Mouse (Mus musculus) ES-Bruce4 (cell line): Measurements from ENCODE around the gene Grip2. TPM values are rescaled to one million over a fixed set of nuclear protein-coding genes. Genes with fewer than 3 reads are reported as not detected.

ENCODE experiments used
- H3K27ac ChIP-seq: 2 replicates; pipeline ENCODE4 v1.5.1; 2012; ENCODE audit warnings: low read length, inconsistent platforms; ENCODE audit not compliant: insufficient read depth
- H3K27me3 ChIP-seq: 2 replicates; pipeline ENCODE4 v1.6.1; 2012; ENCODE audit warnings: mild to moderate bottlenecking, low read length, inconsistent platforms; ENCODE audit not compliant: control insufficient read depth, poor library complexity, insufficient read depth, severe bottlenecking
- H3K36me3 ChIP-seq: 2 replicates; pipeline ENCODE4 v1.6.1; 2012; ENCODE audit warnings: inconsistent platforms, mild to moderate bottlenecking, low read length, moderate library complexity; ENCODE audit not compliant: control insufficient read depth, poor library complexity, insufficient read depth, severe bottlenecking
- H3K4me1 ChIP-seq: one replicate; pipeline ENCODE4 v1.8.1; 2011; ENCODE audit warnings: low read length; ENCODE audit not compliant: control insufficient read depth, insufficient read depth
- H3K4me3 ChIP-seq: 2 replicates; pipeline ENCODE4 v1.5.1; 2011; ENCODE audit warnings: low read depth, mild to moderate bottlenecking, low read length
- H3K9ac ChIP-seq: 2 replicates; pipeline ENCODE4 v1.6.1; 2012; ENCODE audit warnings: low read depth, mild to moderate bottlenecking, inconsistent platforms; ENCODE audit not compliant: poor library complexity, severe bottlenecking
- H3K9me3 ChIP-seq: replicated peaks from 2 replicates; pipeline ENCODE4 v1.6.1; 2012; ENCODE audit warnings: mild to moderate bottlenecking, low read length, inconsistent platforms; ENCODE audit not compliant: control insufficient read depth, poor library complexity, insufficient read depth, severe bottlenecking
- CTCF ChIP-seq: IDR thresholded peaks from one replicate; pipeline ENCODE4 v1.8.1; 2011; ENCODE audit warnings: low read depth, low read length
- EP300 ChIP-seq: IDR thresholded peaks from 2 replicates; pipeline ENCODE4 v1.6.1; 2011; ENCODE audit warnings: low read depth, low read length; ENCODE audit not compliant: insufficient read depth
- POLR2A ChIP-seq: IDR thresholded peaks from one replicate; pipeline ENCODE4 v1.8.1; 2011; ENCODE audit warnings: low read length; ENCODE audit not compliant: insufficient read depth
- polyA plus RNA-seq: library from polyadenylated mRNA; stranded (reverse); fragments of >200 nt; gene quantifications from 2 replicates; pipeline ENCODE4 v1.2.4, GENCODE M21; 2011; ENCODE audit warnings: low read depth; ENCODE audit not compliant: missing spikeins, insufficient read depth, insufficient read length

Grip2 gene
- polyA plus RNA-seq, 1 experiment: 0.46 TPM

DNA sequence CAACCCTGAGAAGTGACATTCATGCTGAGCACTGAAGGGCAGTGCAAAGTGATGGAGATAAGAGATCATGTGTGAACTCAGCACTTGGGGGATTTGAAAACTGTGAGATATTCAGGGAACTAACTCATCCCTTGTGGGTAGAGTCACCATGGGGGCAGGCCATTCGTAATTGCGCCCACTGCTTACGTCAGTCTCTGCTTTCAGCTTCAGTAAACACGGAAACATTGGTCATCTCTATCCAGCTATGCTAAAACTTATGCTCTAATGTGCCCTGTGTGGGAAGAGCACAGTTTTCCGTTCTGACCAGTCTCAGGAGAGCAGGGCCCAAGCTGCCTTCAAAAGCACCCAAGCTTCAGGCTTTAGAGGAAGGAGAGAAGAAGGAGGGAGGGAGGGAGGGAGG, 31.3 kb upstream of the Grip2 start:
- Histone ChIP-seq H3K27ac (no peak overlapping the region), H3K27me3 (no peaks in the 10 kb centered on the region), H3K36me3 (no peaks in the 10 kb centered on the region), H3K4me1 (no peaks in the 10 kb centered on the region), H3K4me3 (no peak overlapping the region), H3K9ac (no peak overlapping the region), H3K9me3 (no peaks in the 10 kb centered on the region)
- TF ChIP-seq CTCF (no peak), EP300 (no peak), POLR2A (no peak)

DNA sequence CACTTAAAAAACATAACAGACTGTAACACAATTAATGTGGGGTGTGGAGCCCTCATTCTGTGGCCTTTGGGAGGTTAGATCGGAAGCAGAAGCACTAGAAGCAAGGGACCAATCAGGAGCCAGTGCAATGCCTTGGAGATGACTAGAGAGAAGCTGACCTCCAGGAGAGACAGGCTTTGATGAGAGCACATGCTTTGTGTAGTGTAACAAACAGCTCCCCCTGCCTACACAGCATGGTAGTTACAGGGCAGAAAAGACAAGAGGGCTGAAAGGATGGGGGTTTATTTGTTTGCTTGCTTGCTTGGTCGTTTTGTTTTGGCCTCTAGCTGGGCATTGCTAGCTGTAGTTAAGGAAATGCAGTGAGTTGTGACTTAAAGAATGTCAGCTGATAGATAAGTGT, 25.5 kb upstream of the Grip2 start:
- peak; percentile 7 for TF ChIP-seq CTCF
- no peak for TF ChIP-seq POLR2A
- H3K36me3 ChIP-seq: no peaks in the 10 kb centered on the region
- H3K9me3 ChIP-seq: no peaks in the 10 kb centered on the region
- no peak overlapping the region for H3K9ac ChIP-seq
- H3K27ac ChIP-seq: no peak overlapping the region
- H3K27me3 ChIP-seq: no peaks in the 10 kb centered on the region
- no peak overlapping the region for H3K4me3 ChIP-seq
- H3K4me1 ChIP-seq: no peaks in the 10 kb centered on the region

DNA sequence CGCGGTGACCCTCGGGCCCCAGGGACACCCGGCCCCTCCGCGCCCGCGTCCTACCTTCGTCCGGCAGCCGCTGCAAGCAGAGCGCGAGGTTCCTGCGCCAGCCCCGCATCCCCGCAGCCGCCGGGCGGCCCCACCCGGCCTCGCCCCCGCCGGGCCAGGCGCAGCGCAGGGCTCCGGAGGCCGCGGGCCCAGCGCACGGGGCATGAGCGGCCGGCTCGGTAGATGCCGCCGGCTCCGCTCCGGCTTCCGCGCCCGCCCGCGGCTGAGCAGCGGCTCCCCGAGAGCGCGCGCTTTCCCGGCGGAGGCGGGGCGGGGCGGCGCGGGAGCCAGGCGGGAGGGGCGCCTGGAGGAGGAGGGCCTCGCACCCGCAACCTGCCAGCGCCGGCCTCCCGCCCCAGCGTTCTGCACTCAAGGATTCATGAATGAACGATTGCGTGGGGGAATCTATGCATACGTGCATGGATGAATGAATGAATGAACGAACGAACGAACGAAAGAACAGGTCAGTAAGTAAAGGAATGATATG, 16.6 kb upstream of the Grip2 start:
- peak overlapping the region; percentile 77 for H3K9ac ChIP-seq
- peaks cover 6% of the 10 kb centered on the region for H3K27me3 ChIP-seq
- H3K27ac ChIP-seq: no peak overlapping the region
- TF ChIP-seq EP300: no peak
- TF ChIP-seq POLR2A: no peak
- TF ChIP-seq CTCF: no peak
- H3K4me3 ChIP-seq: peak overlapping the region; percentile 74
- H3K36me3 ChIP-seq: no peaks in the 10 kb centered on the region
- no peaks in the 10 kb centered on the region for H3K4me1 ChIP-seq
- H3K9me3 ChIP-seq: no peaks in the 10 kb centered on the region

DNA sequence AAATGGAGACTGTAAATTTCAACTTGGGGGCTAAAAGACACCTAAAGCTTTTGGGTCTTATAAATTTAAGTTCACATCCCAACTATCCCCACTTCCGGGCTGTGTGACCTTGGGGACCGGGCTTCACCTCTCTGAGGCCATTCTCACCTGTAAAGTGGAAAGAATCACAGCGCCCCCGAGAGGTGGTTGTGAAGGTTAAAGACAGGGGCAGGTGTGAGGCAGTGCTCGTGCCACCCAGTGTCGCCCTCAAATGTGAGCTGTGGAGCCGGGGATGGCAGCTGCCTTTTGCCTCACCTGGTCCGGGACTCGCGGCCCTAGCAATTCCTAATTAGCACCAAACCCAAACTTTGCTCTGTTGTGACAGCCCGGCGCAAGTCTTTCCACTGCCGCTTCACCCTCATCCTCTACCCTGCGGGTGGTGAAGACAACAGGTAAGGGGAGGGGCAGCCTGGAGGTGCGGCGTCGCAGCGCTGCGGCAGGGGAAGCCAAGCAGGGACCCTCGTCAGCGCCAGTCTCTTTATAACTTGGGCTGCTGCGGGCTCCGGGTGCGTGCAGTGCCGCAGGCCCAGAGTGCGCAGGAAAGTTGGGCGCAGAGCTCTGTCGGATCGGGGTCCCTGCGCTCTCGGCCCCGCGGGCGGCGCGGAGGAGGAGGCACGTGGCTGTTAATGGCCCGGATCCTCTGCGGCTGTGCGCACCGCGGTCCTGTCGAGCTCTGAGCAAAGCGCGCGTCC, 16.0 kb upstream of the Grip2 start:
- H3K9ac ChIP-seq: peak overlapping the region; percentile 77
- H3K9me3 ChIP-seq: no peaks in the 10 kb centered on the region
- no peak overlapping the region for H3K27ac ChIP-seq
- H3K27me3 ChIP-seq: peaks cover 6% of the 10 kb centered on the region
- no peaks in the 10 kb centered on the region for H3K36me3 ChIP-seq
- H3K4me3 ChIP-seq: peak overlapping the region; percentile 74
- no peak for TF ChIP-seq POLR2A
- peak; percentile 25 for TF ChIP-seq CTCF
- H3K4me1 ChIP-seq: no peaks in the 10 kb centered on the region

DNA sequence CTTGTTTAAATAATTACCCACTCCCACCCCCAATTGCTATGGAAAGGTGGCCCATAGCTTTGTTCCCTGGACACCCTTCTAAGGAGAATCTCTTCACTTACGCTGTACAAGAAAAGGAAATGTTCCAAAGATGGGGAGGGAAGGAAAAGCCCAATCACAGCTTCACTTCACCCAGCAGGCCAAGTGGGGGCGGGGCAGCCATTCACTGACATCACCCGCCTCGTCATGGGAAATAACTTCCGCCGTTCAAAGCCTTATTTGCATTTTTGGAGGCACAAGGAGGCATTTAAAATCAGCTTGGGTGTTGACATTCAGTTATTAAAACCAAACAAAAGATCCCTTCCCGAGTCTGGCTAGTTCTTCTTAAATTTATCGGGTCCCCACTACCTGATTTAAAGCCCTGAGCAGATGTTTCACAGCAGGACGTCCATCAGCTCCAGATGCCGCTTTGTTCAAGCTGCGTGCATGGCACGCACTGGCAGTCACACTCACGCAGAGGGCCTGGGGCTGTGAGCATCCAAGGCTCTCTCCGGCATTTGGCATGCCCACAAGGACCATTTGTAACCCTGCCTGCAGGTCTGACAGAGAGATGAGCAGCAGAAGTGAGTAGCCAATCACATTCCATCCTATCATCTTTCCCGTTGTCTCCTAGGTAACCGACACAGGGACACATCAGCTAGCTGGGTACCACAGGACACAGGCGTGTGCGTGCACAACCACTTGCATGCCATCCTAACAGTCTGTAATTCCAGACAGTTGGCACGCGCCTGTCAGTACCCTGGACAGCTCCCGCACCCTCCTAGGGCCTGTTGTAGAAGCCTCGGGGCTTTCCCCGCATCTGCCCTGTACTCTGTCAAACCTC, 12.2 kb upstream of the Grip2 start:
- no peak overlapping the region for H3K4me3 ChIP-seq
- H3K9ac ChIP-seq: no peak overlapping the region
- H3K27ac ChIP-seq: no peak overlapping the region
- no peaks in the 10 kb centered on the region for H3K4me1 ChIP-seq
- peaks cover 6% of the 10 kb centered on the region for H3K27me3 ChIP-seq
- H3K36me3 ChIP-seq: no peaks in the 10 kb centered on the region
- no peaks in the 10 kb centered on the region for H3K9me3 ChIP-seq
- TF ChIP-seq EP300: no peak
- TF ChIP-seq CTCF: no peak
- no peak for TF ChIP-seq POLR2A

DNA sequence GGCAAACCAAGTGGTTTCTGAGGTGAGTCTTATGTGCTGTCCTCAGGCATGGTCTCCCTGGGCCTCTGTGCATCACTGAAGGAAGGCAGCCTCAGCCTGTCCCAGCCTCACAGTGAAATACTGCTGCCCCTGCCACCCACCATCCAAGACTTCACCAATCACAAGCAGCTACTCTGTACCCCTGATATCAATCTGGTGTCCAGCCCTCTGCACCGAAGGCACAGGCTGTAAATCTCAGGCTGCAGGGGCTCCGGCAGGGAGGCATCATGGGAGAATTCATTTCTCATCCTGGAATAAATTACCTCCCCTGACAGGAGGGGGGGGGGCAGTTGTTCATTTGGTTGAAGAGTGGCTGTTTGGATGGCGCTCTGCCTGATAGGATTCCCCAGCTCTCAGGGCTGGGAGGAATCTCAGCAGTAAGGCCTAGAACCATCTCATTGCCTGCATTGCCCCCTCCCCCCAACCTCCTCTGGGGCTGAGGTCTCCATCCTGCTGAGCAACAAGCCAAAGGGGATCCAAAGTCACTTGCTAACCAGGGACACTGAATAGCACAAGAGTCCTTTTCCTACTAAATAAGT, 5.9 kb upstream of the Grip2 start:
- Histone ChIP-seq H3K27me3 (no peaks in the 10 kb centered on the region), H3K36me3 (no peaks in the 10 kb centered on the region), H3K9ac (no peak overlapping the region), H3K27ac (no peak overlapping the region), H3K4me3 (no peak overlapping the region), H3K4me1 (no peaks in the 10 kb centered on the region), H3K9me3 (no peaks in the 10 kb centered on the region)
- TF ChIP-seq EP300 (no peak), CTCF (no peak), POLR2A (no peak)
